Mouse (Mus musculus): ENCODE results near the gene Slc38a11.

DNA sequence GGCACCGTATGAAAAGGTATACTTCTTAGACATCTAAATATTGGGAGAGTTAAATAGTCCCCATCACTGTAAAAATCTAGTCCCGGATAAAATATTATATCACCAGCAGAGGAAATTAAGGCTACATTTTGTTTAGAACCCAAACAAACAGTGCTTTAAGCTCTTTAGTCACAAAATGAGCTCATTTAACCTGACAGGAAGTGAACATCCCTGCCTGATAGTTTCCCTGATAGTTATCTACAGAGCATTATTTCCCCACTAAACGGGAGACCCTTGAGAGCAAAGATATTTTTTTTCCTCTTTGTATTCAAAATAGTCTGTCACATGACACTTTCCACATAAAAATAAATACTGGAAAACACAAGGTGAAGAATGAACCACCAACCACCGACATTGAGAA lies 16.5 kb downstream of the Slc38a11 start:
- TF ChIP-seq CTCF (conservative IDR thresholded peaks at IDR 0.05; ENCODE audit: insufficient read depth, insufficient read length, low read depth, low read length) (no peak), POLR2A (IDR thresholded peaks at IDR 0.05; ENCODE audit: low read depth, low read length) (no peak)

All from kidney, adult 2 months (tissue).